Mouse (Mus musculus) limb, embryonic 10.5 days (tissue): Measurements from ENCODE around the gene Nebl. TPM values are rescaled to one million over a fixed set of nuclear protein-coding genes. Genes with fewer than 3 reads are reported as not detected.

Experiments
- DNase-seq: peaks from one replicate; pipeline ENCODE4 v3.0.0-alpha.2; 2017; ENCODE audit warnings: low spot score
- H3K27ac ChIP-seq: fragments of 300-500 bp; sonication (generic); 2 replicates; pipeline ENCODE4 v1.5.1; 2016; ENCODE audit warnings: mild to moderate bottlenecking
- H3K27me3 ChIP-seq: fragments of 300-500 bp; sonication (generic); 2 replicates; pipeline ENCODE4 v1.6.1; 2016; ENCODE audit warnings: low read depth, mild to moderate bottlenecking; ENCODE audit not compliant: poor library complexity, severe bottlenecking
- H3K36me3 ChIP-seq: fragments of 300-500 bp; sonication (generic); 2 replicates; pipeline ENCODE4 v1.6.1; 2016; ENCODE audit warnings: mild to moderate bottlenecking, moderate library complexity
- H3K4me1 ChIP-seq: fragments of 300-500 bp; sonication (generic); 2 replicates; pipeline ENCODE4 v1.6.1; 2016
- H3K4me3 ChIP-seq: fragments of 300-500 bp; sonication (generic); 2 replicates; pipeline ENCODE4 v1.5.1; 2016; ENCODE audit warnings: mild to moderate bottlenecking, moderate library complexity
- H3K9me3 ChIP-seq: fragments of 300-500 bp; sonication (generic); replicated peaks from 2 replicates; pipeline ENCODE4 v1.6.1; 2016; ENCODE audit warnings: mild to moderate bottlenecking
- WGBS: fragments of 180-500 bp; shearing (Covaris S2); methylation state at CpG from one replicate; pipeline ENCODE4 v1.1.7; 2016; 5-methylcytosine and 5-hydroxymethylcytosine counted together
- polyA plus RNA-seq: library from polyadenylated mRNA; unstranded; fragments of >200 nt; fragmentation: Nextera tagmentation; extraction: Ambion mirVana; gene quantifications from 2 replicates; pipeline ENCODE4 v1.2.1, GENCODE M21; 2016

The Nebl gene
- polyA plus RNA-seq, 1 experiment from 2014 or later: 4.7 TPM

DNA sequence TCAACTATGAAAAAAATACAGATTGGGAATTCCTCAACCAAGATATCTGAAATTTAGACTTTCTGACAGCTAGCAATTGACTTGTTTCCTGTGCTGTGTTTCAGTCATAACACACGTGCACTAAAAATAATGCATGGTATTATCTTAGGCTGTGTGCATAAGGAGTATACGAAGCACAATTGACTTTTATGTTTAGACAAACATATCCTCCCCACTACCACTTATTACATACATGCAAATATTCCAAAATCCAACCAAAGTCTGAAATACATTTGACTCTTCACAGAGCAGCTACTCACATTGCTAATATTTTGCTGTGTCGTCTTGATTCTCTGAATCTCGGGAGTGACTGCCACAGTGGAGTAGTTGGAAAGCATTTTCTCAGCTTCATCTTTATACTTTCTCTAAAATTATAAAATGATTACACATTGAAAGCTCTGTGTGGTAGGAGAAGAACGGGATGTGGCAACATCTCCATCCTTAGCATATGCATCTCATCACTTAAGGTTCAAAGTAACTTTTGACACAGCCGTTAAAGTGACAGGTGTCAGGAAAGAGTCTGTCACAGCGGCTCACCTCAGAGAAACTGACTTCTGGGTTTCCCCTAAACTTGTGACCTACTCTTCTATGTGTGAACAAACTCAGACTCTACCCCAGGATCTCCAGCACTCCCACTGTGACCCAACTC lies 340.6 kb downstream of the Nebl start:
- Histone ChIP-seq H3K36me3 (no peaks in the 10 kb centered on the region), H3K27ac (no peak overlapping the region), H3K9me3 (no peaks in the 10 kb centered on the region), H3K4me3 (no peak overlapping the region), H3K4me1 (no peaks in the 10 kb centered on the region), H3K27me3 (no peaks in the 10 kb centered on the region)
- no peak for DNase-seq
- WGBS: 87% methylated on average over 7 of the region's 7 CpGs

DNA sequence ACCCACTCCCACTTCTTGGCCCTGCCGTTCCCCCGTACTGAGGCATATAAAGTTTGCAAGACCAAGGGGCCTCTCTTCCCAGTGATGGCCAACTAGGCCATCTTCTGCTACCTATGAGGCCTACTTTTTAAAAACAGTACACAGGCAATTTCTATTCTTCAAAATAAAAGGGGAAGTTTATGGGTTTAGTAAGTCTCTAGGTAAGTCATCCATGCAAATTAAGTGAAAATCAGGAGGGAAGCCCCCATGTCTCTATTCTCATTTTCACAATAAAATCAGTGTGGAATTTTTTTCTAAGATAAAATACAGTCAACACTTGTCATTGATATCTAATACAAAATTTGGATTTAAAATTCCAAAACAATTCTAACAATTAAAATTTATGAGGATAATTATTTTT lies 341.4 kb downstream of the Nebl start:
- H3K4me1 ChIP-seq: no peaks in the 10 kb centered on the region
- H3K36me3 ChIP-seq: no peaks in the 10 kb centered on the region
- H3K9me3 ChIP-seq: no peaks in the 10 kb centered on the region
- no peak overlapping the region for H3K4me3 ChIP-seq
- no peaks in the 10 kb centered on the region for H3K27me3 ChIP-seq
- 90% methylated on average over 2 of the region's 2 CpGs for WGBS
- H3K27ac ChIP-seq: no peak overlapping the region
- DNase-seq: no peak

DNA sequence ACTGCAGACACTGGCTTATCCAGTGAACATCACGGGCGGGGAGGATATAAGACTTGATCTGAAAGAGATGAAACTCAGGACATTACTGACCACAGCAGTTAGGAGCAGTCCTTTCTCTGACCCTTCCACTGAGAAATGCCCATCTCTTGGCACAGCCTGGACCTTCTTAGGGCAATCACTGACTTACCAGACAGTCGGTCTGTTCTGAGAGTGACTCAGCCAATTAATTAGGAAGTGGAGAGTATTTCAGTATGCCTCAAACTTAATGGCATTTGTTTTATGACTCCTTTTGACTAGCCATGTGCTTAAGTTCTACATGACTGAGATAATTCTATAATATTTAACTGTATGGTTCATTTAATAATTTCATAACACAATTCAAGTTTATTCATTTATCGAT lies 341.9 kb downstream of the Nebl start:
- H3K4me3 ChIP-seq: no peak overlapping the region
- H3K4me1 ChIP-seq: no peaks in the 10 kb centered on the region
- no peaks in the 10 kb centered on the region for H3K9me3 ChIP-seq
- H3K27me3 ChIP-seq: no peaks in the 10 kb centered on the region
- no peak for DNase-seq
- 90% methylated on average over 4 of the region's 4 CpGs for WGBS
- no peak overlapping the region for H3K27ac ChIP-seq
- H3K36me3 ChIP-seq: no peaks in the 10 kb centered on the region

DNA sequence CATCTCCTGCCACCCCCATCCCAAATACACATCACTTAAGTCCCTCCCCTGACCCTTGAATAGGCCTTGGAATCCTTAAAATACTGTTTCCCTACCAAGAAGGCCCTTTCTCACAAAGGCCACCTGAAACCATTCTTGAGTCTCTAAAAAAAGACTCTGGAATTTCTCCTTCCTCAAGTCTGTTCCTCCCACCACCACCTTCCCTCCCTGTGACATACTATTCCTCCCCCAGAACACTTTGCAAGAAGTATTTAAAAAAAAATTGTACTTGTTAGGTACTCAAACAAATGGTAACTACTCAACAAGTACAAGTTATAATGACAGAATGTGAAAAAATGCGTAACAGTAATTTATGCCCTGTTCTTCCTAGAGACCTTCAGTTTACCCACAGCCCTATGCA lies 349.0 kb downstream of the Nebl start:
- H3K27ac ChIP-seq: no peak overlapping the region
- H3K4me1 ChIP-seq: no peaks in the 10 kb centered on the region
- no peaks in the 10 kb centered on the region for H3K36me3 ChIP-seq
- 98% methylated on average over 1 of the region's 1 CpGs for WGBS
- H3K9me3 ChIP-seq: no peaks in the 10 kb centered on the region
- H3K27me3 ChIP-seq: no peaks in the 10 kb centered on the region
- no peak overlapping the region for H3K4me3 ChIP-seq
- DNase-seq: no peak

DNA sequence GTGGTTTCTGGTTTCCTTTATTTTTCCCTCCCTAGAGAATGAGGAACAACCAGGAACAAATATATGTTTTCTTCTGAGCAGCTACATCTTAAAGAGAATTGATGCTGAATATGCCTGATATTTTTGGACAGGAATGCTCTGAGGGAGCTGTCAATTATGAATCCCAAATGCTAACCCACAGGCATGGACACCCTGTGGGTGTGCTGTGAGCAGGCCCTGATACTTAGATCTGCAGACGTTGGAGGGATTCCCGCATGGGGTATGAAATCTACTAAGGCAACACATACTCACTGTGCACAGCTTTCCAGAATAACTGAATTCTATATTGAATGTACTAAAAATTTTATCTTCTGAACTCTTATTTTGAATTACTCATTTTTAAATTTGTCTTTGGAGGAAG lies 355.3 kb downstream of the Nebl start:
- Histone ChIP-seq H3K27ac (no peak overlapping the region), H3K27me3 (no peaks in the 10 kb centered on the region), H3K4me1 (no peaks in the 10 kb centered on the region), H3K9me3 (no peaks in the 10 kb centered on the region), H3K36me3 (no peaks in the 10 kb centered on the region), H3K4me3 (no peak overlapping the region)
- WGBS: 83% methylated on average over 2 of the region's 2 CpGs
- no peak for DNase-seq

DNA sequence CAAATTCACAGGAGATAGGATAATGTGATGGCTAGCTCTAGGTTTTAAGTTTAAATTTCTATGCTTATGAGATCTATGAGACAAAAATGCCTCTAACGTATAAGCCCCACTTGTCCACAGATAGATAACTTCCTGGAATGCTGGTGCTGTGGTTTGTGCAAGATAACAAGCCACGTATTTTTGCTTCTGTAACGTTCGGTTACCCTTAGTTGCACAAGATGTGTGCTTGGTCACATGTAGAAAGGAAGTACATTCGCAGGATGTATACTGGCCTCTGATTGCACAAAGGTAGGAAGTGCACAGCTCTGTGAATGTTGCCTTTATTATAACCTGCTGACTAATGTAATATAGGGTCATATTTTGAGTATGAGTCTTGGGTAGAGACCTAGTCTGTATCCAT lies 365.6 kb downstream of the Nebl start:
- H3K27me3 ChIP-seq: no peaks in the 10 kb centered on the region

DNA sequence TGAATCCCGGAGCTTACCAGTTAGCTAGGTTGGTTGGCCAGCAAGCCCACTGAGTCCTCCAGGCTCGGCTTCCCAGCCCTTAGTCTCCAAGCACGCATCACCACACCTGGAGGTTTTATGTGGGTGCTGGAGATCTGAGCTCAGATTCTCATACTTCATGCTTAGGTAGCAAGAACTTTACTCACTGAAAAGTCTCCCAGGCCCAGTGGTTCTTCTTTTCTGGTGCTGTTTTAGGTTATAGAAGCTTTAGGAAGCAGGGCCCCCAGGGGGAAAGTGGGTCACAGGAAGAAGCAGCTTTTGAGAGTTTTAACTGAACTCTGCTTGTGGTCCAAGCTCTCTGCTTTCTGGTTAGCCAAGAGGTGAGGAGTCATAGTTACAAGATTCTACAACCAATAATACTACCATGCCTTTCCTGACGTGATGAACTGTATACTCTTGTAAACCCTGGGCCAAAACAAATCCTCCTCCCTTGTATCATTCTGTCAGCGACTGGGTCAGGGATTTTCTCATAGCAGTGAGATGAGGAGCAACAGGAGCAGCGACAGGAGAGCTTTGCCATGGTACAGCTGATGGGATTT lies 366.2 kb downstream of the Nebl start:
- no peak overlapping the region for H3K27ac ChIP-seq
- no peaks in the 10 kb centered on the region for H3K4me1 ChIP-seq
- no peaks in the 10 kb centered on the region for H3K36me3 ChIP-seq
- H3K9me3 ChIP-seq: no peaks in the 10 kb centered on the region
- no peak overlapping the region for H3K4me3 ChIP-seq
- no peaks in the 10 kb centered on the region for H3K27me3 ChIP-seq
- 79% methylated on average over 6 of the region's 6 CpGs for WGBS
- no peak for DNase-seq

More for the DNA sequence above, 365.6 kb downstream of the Nebl start:
- H3K4me1 ChIP-seq: no peaks in the 10 kb centered on the region
- DNase-seq: no peak
- H3K27ac ChIP-seq: no peak overlapping the region
- no peaks in the 10 kb centered on the region for H3K9me3 ChIP-seq
- H3K4me3 ChIP-seq: no peak overlapping the region
- H3K36me3 ChIP-seq: no peaks in the 10 kb centered on the region
- 94% methylated on average over 5 of the region's 5 CpGs for WGBS

DNA sequence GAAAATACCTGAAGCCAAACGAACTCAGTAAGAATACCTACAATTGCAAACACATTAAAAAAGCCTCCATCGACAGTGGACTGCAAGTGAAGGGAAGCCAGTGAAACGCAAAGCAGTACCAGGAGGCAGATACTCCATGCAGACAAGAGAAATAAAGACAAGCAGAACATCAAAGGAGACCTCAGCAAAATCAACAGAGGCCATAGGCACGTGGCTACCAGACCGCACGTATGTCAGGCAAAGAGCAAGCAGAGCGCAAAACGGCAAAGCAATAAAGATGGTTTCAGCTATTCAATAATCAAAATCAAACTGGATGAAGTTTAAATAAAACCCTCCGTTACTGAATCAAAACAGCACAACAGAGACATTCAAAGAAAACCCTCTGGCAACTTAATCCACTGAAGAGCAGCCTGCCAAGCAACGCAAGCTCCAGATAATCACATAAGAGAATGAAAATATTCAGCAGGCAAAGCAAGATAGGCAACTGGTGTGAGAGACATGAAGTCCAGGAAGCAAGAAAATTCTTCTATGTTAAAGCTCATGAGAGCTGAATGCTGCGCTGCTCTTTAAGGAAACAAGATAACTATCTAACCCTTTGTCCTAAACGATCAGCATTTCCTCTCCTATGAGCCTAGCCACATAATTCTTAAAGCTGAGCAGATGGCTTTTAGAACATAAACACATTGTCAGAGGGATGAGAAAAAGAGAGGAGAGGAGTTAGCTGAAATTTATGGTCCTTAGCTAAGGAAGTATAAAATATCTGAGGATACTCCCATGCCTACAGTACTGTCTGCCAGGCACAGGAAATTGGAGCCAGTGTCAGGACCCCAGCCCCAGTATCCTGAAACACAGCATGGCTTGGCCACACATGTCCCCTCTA lies 367.7 kb downstream of the Nebl start:
- H3K4me3 ChIP-seq: no peak overlapping the region
- H3K4me1 ChIP-seq: no peaks in the 10 kb centered on the region
- DNase-seq: no peak
- no peaks in the 10 kb centered on the region for H3K27me3 ChIP-seq
- WGBS: 59% methylated on average over 12 of the region's 12 CpGs
- no peaks in the 10 kb centered on the region for H3K9me3 ChIP-seq
- no peaks in the 10 kb centered on the region for H3K36me3 ChIP-seq
- no peak overlapping the region for H3K27ac ChIP-seq

DNA sequence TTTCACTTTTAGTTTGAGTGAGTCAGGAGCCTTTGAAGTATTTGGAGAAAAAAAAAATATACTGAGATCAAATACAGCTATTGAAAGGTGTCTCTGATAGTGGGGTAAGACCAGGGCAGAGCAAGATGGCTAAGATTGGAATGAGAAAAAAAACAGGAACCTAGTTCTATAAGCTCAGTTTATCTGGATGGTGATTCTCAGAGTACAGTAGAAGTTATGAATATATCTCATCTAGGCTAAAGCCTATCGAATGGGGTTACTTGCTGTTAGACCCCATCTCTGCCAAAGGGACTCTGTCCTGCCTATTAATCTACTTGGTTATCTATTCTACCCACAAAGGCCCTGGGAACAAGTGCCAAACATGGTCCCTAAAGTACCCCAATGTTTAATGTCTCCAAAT lies 369.1 kb downstream of the Nebl start:
- Histone ChIP-seq H3K4me3 (no peak overlapping the region), H3K9me3 (no peaks in the 10 kb centered on the region), H3K4me1 (no peaks in the 10 kb centered on the region), H3K27me3 (no peaks in the 10 kb centered on the region), H3K36me3 (no peaks in the 10 kb centered on the region), H3K27ac (no peak overlapping the region)
- no peak for DNase-seq
- WGBS: 100% methylated on average over 1 of the region's 1 CpGs

DNA sequence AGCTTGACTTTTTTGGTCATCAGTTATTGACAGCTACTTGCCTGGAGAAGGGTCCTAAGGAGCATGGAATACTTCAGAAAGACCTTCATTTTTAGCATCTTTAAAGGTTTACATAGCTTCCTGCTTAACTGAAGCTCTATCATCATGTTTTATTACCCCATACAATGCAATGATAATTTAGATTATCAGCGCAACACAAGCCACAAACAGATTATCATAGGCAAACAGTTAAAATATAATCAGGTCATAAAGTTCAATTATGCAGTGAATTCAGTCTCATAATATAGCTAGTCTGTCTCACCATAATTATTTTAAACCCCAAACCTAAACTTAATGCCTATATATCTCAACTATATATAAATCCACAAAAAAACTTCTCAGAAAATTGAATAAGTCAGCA lies 386.6 kb downstream of the Nebl start:
- no peaks in the 10 kb centered on the region for H3K4me1 ChIP-seq
- WGBS: 100% methylated on average over 1 of the region's 1 CpGs
- no peak for DNase-seq
- no peaks in the 10 kb centered on the region for H3K9me3 ChIP-seq
- H3K4me3 ChIP-seq: no peak overlapping the region
- no peaks in the 10 kb centered on the region for H3K36me3 ChIP-seq
- no peak overlapping the region for H3K27ac ChIP-seq
- H3K27me3 ChIP-seq: no peaks in the 10 kb centered on the region

DNA sequence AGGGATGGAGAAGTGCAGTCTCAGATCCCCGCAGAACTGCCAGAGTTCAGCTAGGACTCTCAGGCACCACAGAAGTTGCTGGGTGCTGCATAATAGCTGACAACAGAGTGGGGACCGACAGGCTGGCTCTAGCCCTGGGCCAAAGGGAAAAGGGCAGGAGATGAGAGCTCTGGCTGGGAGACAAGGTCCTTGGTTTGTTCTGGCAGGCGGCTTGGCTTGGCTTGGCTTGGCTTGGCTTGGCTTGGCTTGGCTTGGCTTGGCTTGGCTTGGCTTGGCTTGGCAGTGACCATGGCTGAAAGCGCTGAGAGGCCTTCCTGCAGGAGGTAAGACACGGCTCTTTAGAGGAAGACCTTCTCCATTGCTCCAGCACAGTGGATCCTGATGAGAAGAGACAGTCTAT lies 395.8 kb downstream of the Nebl start:
- H3K27me3 ChIP-seq: no peaks in the 10 kb centered on the region
- no peaks in the 10 kb centered on the region for H3K36me3 ChIP-seq
- DNase-seq: no peak
- no peaks in the 10 kb centered on the region for H3K9me3 ChIP-seq
- H3K4me3 ChIP-seq: no peak overlapping the region
- H3K4me1 ChIP-seq: no peaks in the 10 kb centered on the region
- no peak overlapping the region for H3K27ac ChIP-seq
- 89% methylated on average over 5 of the region's 5 CpGs for WGBS

DNA sequence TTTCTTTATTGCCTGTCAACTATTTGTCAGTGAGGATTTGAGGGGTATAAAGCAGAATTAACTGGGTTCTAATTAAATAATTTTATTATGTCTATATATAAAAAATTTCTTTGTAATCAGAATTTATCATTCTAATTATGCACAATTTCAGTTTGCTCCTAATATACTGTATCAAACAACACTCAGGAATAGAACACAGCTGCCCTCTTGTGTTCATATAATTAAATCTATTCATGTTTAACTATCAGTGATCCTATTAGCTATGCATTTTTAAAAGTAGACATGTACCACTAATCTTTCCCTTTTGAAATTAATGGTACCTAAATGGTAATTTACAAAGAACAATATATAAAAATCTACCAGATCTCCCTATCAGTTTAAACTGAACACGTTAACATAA lies 404.7 kb downstream of the Nebl start:
- H3K27ac ChIP-seq: no peak overlapping the region
- H3K4me1 ChIP-seq: no peaks in the 10 kb centered on the region
- H3K4me3 ChIP-seq: no peak overlapping the region
- DNase-seq: no peak
- no peaks in the 10 kb centered on the region for H3K27me3 ChIP-seq
- 91% methylated on average over 1 of the region's 1 CpGs for WGBS
- no peaks in the 10 kb centered on the region for H3K9me3 ChIP-seq
- no peaks in the 10 kb centered on the region for H3K36me3 ChIP-seq

DNA sequence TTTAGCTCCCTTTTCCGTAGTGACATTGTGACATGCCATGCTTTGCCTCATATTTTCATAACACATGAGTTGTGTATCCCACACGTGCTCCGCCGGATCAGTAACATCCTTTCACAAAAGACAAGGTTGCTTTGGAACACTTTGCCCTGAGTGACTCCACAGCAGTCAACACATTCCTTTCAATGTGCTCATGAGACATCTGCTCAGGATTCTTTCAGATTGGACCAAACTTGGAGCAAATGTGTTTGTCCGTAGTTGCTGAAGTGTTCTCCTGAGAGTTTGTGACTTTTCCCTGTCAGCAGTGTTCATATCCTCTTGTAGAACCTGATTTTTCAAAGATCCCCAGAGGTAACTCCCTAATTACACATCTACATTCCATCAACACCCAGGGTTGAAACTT lies 414.4 kb downstream of the Nebl start:
- Histone ChIP-seq H3K4me3 (no peak overlapping the region), H3K9me3 (no peaks in the 10 kb centered on the region), H3K27me3 (no peaks in the 10 kb centered on the region), H3K27ac (no peak overlapping the region), H3K4me1 (no peaks in the 10 kb centered on the region), H3K36me3 (no peaks in the 10 kb centered on the region)
- 91% methylated on average over 5 of the region's 5 CpGs for WGBS
- DNase-seq: no peak
